Mouse (Mus musculus) testis, postnatal 14 days (tissue): ENCODE results near the gene Cfap43.
A peak's percentile ranks its signal among the peaks of the same experiment; 100 is the strongest.

Source experiments
- DNase-seq: peaks from one replicate; pipeline ENCODE4 v3.0.0; 2021; ENCODE audit warnings: low spot score

Cfap43 gene

DNA sequence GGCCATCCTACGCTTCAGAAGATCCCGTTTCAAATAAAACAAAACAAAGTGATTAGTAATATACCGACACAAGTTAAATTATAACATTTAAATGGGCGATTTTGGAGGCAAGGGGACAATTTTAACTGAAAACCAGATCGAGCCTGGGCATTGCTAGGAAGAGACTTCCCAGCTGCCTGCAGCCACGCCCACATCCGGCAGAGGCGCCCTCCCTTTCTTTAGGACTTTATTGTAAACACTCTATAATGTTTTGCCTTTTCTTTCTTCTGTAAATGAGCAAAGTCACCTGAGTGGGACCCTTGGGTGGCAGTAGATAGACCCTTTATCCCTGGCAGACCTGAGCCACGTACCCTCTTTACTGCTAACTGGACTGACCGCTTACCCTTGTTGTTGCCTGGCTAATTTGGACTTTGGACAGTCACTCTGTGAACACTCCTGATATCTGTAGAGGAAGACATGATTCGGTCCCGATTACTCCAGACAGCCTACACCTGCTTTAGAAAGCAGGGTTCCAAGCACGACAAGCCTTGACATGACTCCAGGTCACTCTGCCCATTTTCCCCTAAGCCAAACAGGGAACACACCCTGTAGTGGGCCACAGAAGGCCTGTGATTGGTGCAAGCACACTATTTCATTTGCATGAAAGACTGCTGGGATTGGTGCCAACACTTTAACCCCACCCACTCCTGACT, 213.9 kb downstream of the Cfap43 start:
- no peak for DNase-seq

GRCm38 (mm10) chr19:47700509-47700908, 218.6 kb downstream of the Cfap43 start:
- DNase-seq = no peak

GRCm38 (mm10) chr19:47699743-47700142, 219.3 kb downstream of the Cfap43 start:
- DNase-seq = no peak

GRCm38 (mm10) chr19:47698266-47698665, 220.8 kb downstream of the Cfap43 start:
- DNase-seq = no peak

GRCm38 (mm10) chr19:47697067-47697466, 222.0 kb downstream of the Cfap43 start:
- DNase-seq = no peak

- peak; percentile 43 for DNase-seq
Observed at GRCm38 (mm10) chr19:47696411-47696810, 222.7 kb downstream of the Cfap43 start.

DNA sequence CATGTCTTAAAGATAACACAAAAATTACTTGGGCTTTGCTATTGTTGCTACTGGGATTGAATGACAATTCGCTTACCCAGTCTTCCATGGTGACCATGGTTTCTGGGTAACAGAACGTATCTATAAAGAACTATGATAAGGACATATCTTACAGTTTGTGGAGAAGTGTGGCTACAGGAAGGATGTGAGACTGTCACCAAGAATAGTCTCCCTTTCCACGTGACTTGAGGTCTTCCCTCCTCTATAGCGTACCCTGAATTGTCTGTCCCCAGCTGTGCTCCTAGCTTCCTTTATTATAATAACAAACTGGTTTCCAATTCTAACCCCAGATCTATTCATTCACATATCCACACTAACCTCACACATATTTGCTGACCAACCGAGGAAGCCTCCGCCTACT, 223.4 kb downstream of the Cfap43 start:
- DNase-seq = no peak

GRCm38 (mm10) chr19:47691994-47692393, 227.1 kb downstream of the Cfap43 start, which contains the start of gene Col17a1:
Gene Col17a1, minus strand, starts transcription at chr19:47692094.
- no peak for DNase-seq

DNA sequence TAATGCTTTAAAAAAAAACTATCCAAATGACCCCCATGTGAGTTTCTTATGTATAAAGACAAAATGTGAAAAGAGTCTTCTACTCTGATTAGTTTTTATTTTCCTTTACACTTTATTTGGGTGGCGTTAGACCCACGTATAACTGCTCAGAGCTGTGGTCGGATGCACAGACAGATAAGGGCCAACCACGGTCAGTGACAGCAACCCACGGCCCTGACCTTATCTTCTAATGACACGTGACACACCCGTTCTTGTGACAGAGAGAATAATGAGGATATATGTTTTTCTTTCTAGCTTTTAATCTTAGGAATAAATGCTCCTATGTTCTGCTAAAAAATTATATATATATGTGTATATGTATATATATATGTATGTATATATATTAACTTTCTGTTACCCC, 229.5 kb downstream of the Cfap43 start:
- DNase-seq = no peak
